ENCODE assay signal across 8 mouse cellular contexts in the genomic region with DNA sequence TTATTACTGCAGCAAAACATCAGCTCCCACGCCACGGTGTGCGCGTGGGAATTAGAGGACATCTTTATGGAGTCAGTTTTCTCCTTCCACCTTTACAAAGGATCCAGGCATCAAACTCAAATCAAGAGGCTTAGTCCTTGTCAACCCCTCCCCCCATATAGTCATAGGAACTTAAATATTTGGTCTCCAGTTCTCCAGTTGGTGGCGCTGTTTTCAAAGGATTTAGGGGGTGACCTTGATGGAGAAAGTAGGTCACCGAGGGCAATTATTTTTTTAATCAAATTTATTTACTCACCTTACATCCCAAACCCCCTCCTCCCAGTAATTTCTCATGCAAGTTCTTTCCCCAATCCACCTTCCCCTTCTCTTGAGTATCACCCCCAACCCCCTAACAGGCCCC. TPM values are rescaled to one million over a fixed set of nuclear protein-coding genes. Genes with fewer than 3 reads are reported as not detected.
DNase-seq lines count a peak whose midpoint lies in the region; ATAC-seq and TF ChIP-seq lines count a peak whose summit lies in the region.

No protein-coding gene starts in this region.

- no peak overlapping the region for H3K4me3 ChIP-seq in kidney, embryonic 16.5 days (ENCODE audit: low read length)
- H3K4me3 ChIP-seq in G1E (ENCODE audit: low read depth, low read length): no peak overlapping the region
- H3K4me3 ChIP-seq in heart, postnatal 0 days (ENCODE audit: low read depth, low read length): no peak overlapping the region
- no peak overlapping the region for H3K4me3 ChIP-seq in midbrain, embryonic 14.5 days (replicated peaks; ENCODE audit: low read depth, low read length)
- H3K4me3 ChIP-seq in hindbrain, embryonic 13.5 days: no peak overlapping the region

- TF ChIP-seq EP300 in heart, postnatal 0 days (IDR thresholded peaks at IDR 0.05; ENCODE audit: low read depth): no peak

- H3K4me2 ChIP-seq in kidney, embryonic 16.5 days (replicated peaks; ENCODE audit: low read depth, low read length): no peak overlapping the region
- H3K4me2 ChIP-seq in heart, postnatal 0 days (ENCODE audit: low read depth, low read length): no peak overlapping the region
- no peak overlapping the region for H3K4me2 ChIP-seq in midbrain, embryonic 14.5 days (ENCODE audit: low read length)
- H3K4me2 ChIP-seq in hindbrain, embryonic 13.5 days: no peak overlapping the region

- TF ChIP-seq CTCF in G1E (IDR thresholded peaks at IDR 0.05; ENCODE audit: low read depth, low read length): peak; percentile 25; the same call in 1 of the 2 replicates
- TF ChIP-seq CTCF in heart, postnatal 0 days (IDR thresholded peaks at IDR 0.05; ENCODE audit: low read depth): peak; percentile 29

- no peaks in the 10 kb centered on the region for H3K27me3 ChIP-seq in kidney, embryonic 16.5 days (ENCODE audit: insufficient read depth, low read length)
- peaks cover 1% of the 10 kb centered on the region; the same call in 1 of the 2 replicates for H3K27me3 ChIP-seq in G1E (ENCODE audit: insufficient read depth, low read length)
- H3K27me3 ChIP-seq in heart, postnatal 0 days (ENCODE audit: control insufficient read depth, insufficient read depth, low read length): no peaks in the 10 kb centered on the region
- H3K27me3 ChIP-seq in midbrain, embryonic 14.5 days (ENCODE audit: control insufficient read depth, insufficient read depth, low read length): no peaks in the 10 kb centered on the region
- no peaks in the 10 kb centered on the region for H3K27me3 ChIP-seq in hindbrain, embryonic 13.5 days

- H3K9ac ChIP-seq in kidney, embryonic 16.5 days (replicated peaks; ENCODE audit: low read length): no peak overlapping the region
- no peak overlapping the region for H3K9ac ChIP-seq in heart, postnatal 0 days (replicated peaks; ENCODE audit: low read depth, low read length)
- H3K9ac ChIP-seq in midbrain, embryonic 14.5 days (replicated peaks; ENCODE audit: low read length): no peak overlapping the region
- H3K9ac ChIP-seq in hindbrain, embryonic 13.5 days: no peak overlapping the region

- H3K36me3 ChIP-seq in kidney, embryonic 16.5 days (ENCODE audit: insufficient read depth, low read length): no peaks in the 10 kb centered on the region
- H3K36me3 ChIP-seq in G1E (replicated peaks): no peaks in the 10 kb centered on the region
- no peaks in the 10 kb centered on the region for H3K36me3 ChIP-seq in heart, postnatal 0 days (replicated peaks; ENCODE audit: control insufficient read depth, insufficient read depth, low read length)
- no peaks in the 10 kb centered on the region for H3K36me3 ChIP-seq in midbrain, embryonic 14.5 days (ENCODE audit: control insufficient read depth, insufficient read depth, low read length)
- H3K36me3 ChIP-seq in hindbrain, embryonic 13.5 days: no peaks in the 10 kb centered on the region

- no peaks in the 10 kb centered on the region for H3K9me3 ChIP-seq in kidney, embryonic 16.5 days (ENCODE audit: low read length)
- no peaks in the 10 kb centered on the region for H3K9me3 ChIP-seq in G1E (replicated peaks)
- H3K9me3 ChIP-seq in heart, postnatal 0 days (replicated peaks; ENCODE audit: control insufficient read depth, low read length): no peaks in the 10 kb centered on the region
- H3K9me3 ChIP-seq in midbrain, embryonic 14.5 days (ENCODE audit: control insufficient read depth, low read length): no peaks in the 10 kb centered on the region
- H3K9me3 ChIP-seq in hindbrain, embryonic 13.5 days: no peaks in the 10 kb centered on the region

- 66% methylated on average over 6 of the region's 6 CpGs for WGBS in kidney, embryonic 16.5 days
- WGBS in heart, postnatal 0 days: 59% methylated on average over 6 of the region's 6 CpGs
- 70% methylated on average over 6 of the region's 6 CpGs for WGBS in midbrain, embryonic 14.5 days
- 66% methylated on average over 6 of the region's 6 CpGs for WGBS in hindbrain, embryonic 13.5 days

- peak; percentile 29 for DNase-seq in kidney, postnatal 10 days
- DNase-seq in G1E (ENCODE audit: low spot score): peak; percentile 49
- no peak for DNase-seq in heart, postnatal 0 days (ENCODE audit: low spot score)
- peak; percentile 38 to 51 for DNase-seq in natural killer cell, adult 2 months (ENCODE audit: low spot score in 2 of 2)
- no peak for DNase-seq in midbrain, embryonic 14.5 days

- no peak overlapping the region for H3K27ac ChIP-seq in kidney, embryonic 16.5 days (ENCODE audit: low read length)
- H3K27ac ChIP-seq in heart, postnatal 0 days (ENCODE audit: low read depth): no peak overlapping the region
- no peak overlapping the region for H3K27ac ChIP-seq in midbrain, embryonic 14.5 days (replicated peaks; ENCODE audit: low read depth, low read length)
- H3K27ac ChIP-seq in hindbrain, embryonic 13.5 days: no peak overlapping the region

- no peaks in the 10 kb centered on the region for H3K4me1 ChIP-seq in kidney, embryonic 16.5 days (ENCODE audit: insufficient read depth, low read length)
- peaks cover 2% of the 10 kb centered on the region; the same call in 1 of the 2 replicates for H3K4me1 ChIP-seq in G1E (ENCODE audit: insufficient read depth, low read depth, low read length)
- H3K4me1 ChIP-seq in heart, postnatal 0 days (ENCODE audit: control insufficient read depth, insufficient read depth): no peaks in the 10 kb centered on the region
- no peaks in the 10 kb centered on the region for H3K4me1 ChIP-seq in midbrain, embryonic 14.5 days (ENCODE audit: control insufficient read depth, insufficient read depth, low read length)
- H3K4me1 ChIP-seq in hindbrain, embryonic 13.5 days (replicated peaks): peaks cover 11% of the 10 kb centered on the region; the same call in 1 of the 2 replicates

- no peak for ATAC-seq in kidney, embryonic 16.5 days (ENCODE audit: low FRiP score, low TSS enrichment)
- no peak for ATAC-seq in G1E (ENCODE audit: extremely low read depth, insufficient number of reproducible peaks, low FRiP score, poor library complexity, severe bottlenecking)
- ATAC-seq in heart, postnatal 0 days (ENCODE audit: insufficient read depth, low read depth): no peak
- ATAC-seq in midbrain, embryonic 14.5 days (ENCODE audit: low FRiP score, low TSS enrichment): no peak
- no peak for ATAC-seq in erythroid progenitor cell, adult 5-6 weeks (replicated peaks; ENCODE audit: low FRiP score, poor library complexity, severe bottlenecking)
- ATAC-seq in hindbrain, embryonic 13.5 days (ENCODE audit: low FRiP score): no peak

RNA-seq across cellular contexts. Expression of a gene that starts 52.9 kb away (rescaled TPM):
- polyA plus RNA-seq in kidney, embryonic 16.5 days (2015; fragmentation: Nextera tagmentation; extraction: Ambion mirVana): 272 and 303 TPM in 2 replicates
- total RNA-seq in G1E (2014; fragmentation: Nextera tagmentation) (569 and 654 TPM in 2 replicates), G1E (2017) (682 and 756 TPM in 2 replicates)
- polyA plus RNA-seq in G1E (2012): 444 and 504 TPM in 2 replicates
- total RNA-seq in heart, postnatal 0 days (2014; rRNA removed; ENCODE audit: low replicate concordance): 193 and 208 TPM in 2 replicates
- 242 and 287 TPM in 2 replicates for polyA plus RNA-seq in heart, postnatal 0 days (2015; fragmentation: Nextera tagmentation; extraction: Ambion mirVana)
- polyA plus RNA-seq in midbrain, embryonic 14.5 days (2014; fragmentation: Nextera tagmentation; extraction: Ambion mirVana): 210 and 274 TPM in 2 replicates
- 181 and 228 TPM in 2 replicates for total RNA-seq in erythroid progenitor cell, adult 5-6 weeks (2015; ENCODE audit: low replicate concordance)
- 229 and 243 TPM in 2 replicates for total RNA-seq in erythroid progenitor cell, adult 5-6 weeks (2017; ENCODE audit: low replicate concordance)
- polyA plus RNA-seq in hindbrain, embryonic 13.5 days (2015; fragmentation: Nextera tagmentation; extraction: Ambion mirVana): 245 and 248 TPM in 2 replicates

Comparison
In these comparisons a context has a peak if more than half of its experiments do, and no peak if none do; other contexts are left out.
1. DNase-seq: peak in kidney, postnatal 10 days (single experiment), G1E (single experiment) and natural killer cell, adult 2 months (2 of 2); none in heart, postnatal 0 days (single experiment) and midbrain, embryonic 14.5 days (single experiment).